ENCODE assay signal across 17 mouse cellular contexts in the genomic region with DNA sequence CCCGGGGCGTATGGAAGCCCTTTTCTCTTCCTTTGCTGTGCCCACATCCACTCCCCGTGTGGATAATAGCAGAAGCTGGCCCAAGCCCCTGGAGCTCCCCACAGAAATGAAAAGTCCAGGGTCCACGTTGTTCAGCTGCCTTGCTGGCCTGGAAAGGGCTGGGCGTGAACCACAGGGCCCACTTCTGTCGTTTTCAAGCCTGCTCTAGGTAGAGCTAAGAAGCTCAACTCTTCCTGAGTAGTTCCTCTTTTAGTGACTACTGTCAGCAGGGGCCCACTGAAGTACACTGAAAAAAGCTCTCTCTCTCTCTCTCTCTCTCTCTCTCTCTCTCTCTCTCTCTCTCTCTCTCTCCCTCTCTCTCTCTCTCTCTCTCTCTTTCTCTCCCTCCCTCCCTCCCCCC. TPM values are rescaled to one million over a fixed set of nuclear protein-coding genes. Genes with fewer than 3 reads are reported as not detected.
DNase-seq lines count a peak whose midpoint lies in the region; ATAC-seq and TF ChIP-seq lines count a peak whose summit lies in the region.
"Had no signal": no experiment of that assay in that cellular context is flagged by ENCODE, and none has a peak within 500 bp of the region (broad histone marks: within the 10 kb centered on the region; RNA-seq: fewer than 3 reads in every experiment).

No protein-coding gene starts in this region.

- H3K4me3 ChIP-seq in kidney, adult 2 months (ENCODE audit: insufficient read depth, low read depth, low read length): no peak overlapping the region
- no peak overlapping the region for H3K4me3 ChIP-seq in kidney, embryonic 14.5 days (ENCODE audit: low read length)
- no peak overlapping the region for H3K4me3 ChIP-seq in brown adipose tissue, adult 24 weeks (ENCODE audit: insufficient read depth, low read depth, low read length)
- H3K4me3 ChIP-seq in intestine, embryonic 16.5 days (ENCODE audit: low read length): no peak overlapping the region
- H3K4me3 ChIP-seq: heart, adult 2 months; heart, embryonic 15.5 days; left cerebral cortex, adult 2 months had no signal

- no peak for TF ChIP-seq CTCF in kidney, adult 2 months (conservative IDR thresholded peaks at IDR 0.05; ENCODE audit: insufficient read depth, insufficient read length, low read depth, low read length)

- no peak overlapping the region for H3K27ac ChIP-seq in kidney, adult 2 months (ENCODE audit: insufficient read depth, low read depth, low read length)
- no peak overlapping the region for H3K27ac ChIP-seq in kidney, embryonic 14.5 days (ENCODE audit: low read depth, low read length)
- H3K27ac ChIP-seq in brown adipose tissue, adult 24 weeks (replicated peaks; ENCODE audit: low read depth, low read length): peak overlapping the region; percentile 97
- peak overlapping the region; percentile 77 for H3K27ac ChIP-seq in intestine, embryonic 16.5 days (ENCODE audit: low read length)
- H3K27ac ChIP-seq: heart, adult 2 months; heart, embryonic 15.5 days; kidney, postnatal 0 days; left cerebral cortex, adult 2 months had no signal

- no peaks in the 10 kb centered on the region for H3K36me3 ChIP-seq in kidney, adult 2 months (ENCODE audit: control insufficient read depth, insufficient read depth, low read length)
- no peaks in the 10 kb centered on the region for H3K36me3 ChIP-seq in kidney, embryonic 14.5 days (ENCODE audit: control insufficient read depth, insufficient read depth, low read length)
- H3K36me3 ChIP-seq in intestine, embryonic 16.5 days (ENCODE audit: control insufficient read depth, insufficient read depth, low read length): no peaks in the 10 kb centered on the region
- H3K36me3 ChIP-seq: heart, embryonic 15.5 days had no signal

- 67% methylated on average over 6 of the region's 6 CpGs for WGBS in kidney, adult 2 months
- 66% methylated on average over 6 of the region's 6 CpGs for WGBS in kidney, embryonic 14.5 days
- 45% methylated on average over 6 of the region's 6 CpGs for WGBS in intestine, embryonic 16.5 days

- H3K4me1 ChIP-seq in kidney, adult 2 months (ENCODE audit: control insufficient read depth, insufficient read depth, low read length): peaks cover 9% of the 10 kb centered on the region
- H3K4me1 ChIP-seq in kidney, embryonic 14.5 days (ENCODE audit: control insufficient read depth, insufficient read depth, low read length): peaks cover 6% of the 10 kb centered on the region; the same call in 1 of the 2 replicates
- peaks cover 26% of the 10 kb centered on the region for H3K4me1 ChIP-seq in brown adipose tissue, adult 24 weeks (ENCODE audit: control insufficient read depth, insufficient read depth, insufficient read length, low read length)
- peaks cover 53% of the 10 kb centered on the region for H3K4me1 ChIP-seq in intestine, embryonic 16.5 days (ENCODE audit: control insufficient read depth, insufficient read depth, low read length)

- ATAC-seq in kidney, embryonic 14.5 days (ENCODE audit: low FRiP score, low TSS enrichment): no peak
- peak; percentile 26; the same call in 1 of the 2 replicates for ATAC-seq in intestine, embryonic 16.5 days
- ATAC-seq: forebrain, postnatal 0 days had no signal

- no peak for TF ChIP-seq POLR2A in kidney, adult 2 months (IDR thresholded peaks at IDR 0.05; ENCODE audit: low read depth, low read length)

- no peak overlapping the region for H3K9ac ChIP-seq in kidney, embryonic 14.5 days (ENCODE audit: low read depth, low read length)
- 0 out of 2 replicates have a peak overlapping the region, but pooled peaks have one; percentile 38 for H3K9ac ChIP-seq in intestine, embryonic 16.5 days (ENCODE audit: low read depth, low read length)
- H3K9ac ChIP-seq: forebrain, postnatal 0 days; heart, embryonic 15.5 days had no signal

- no peak overlapping the region for H3K4me2 ChIP-seq in kidney, embryonic 14.5 days (replicated peaks; ENCODE audit: low read depth, low read length)
- H3K4me2 ChIP-seq in intestine, embryonic 16.5 days (ENCODE audit: low read depth, low read length): peak overlapping the region; percentile 11; the same call in 1 of the 2 replicates
- H3K4me2 ChIP-seq: heart, embryonic 15.5 days had no signal

- DNase-seq in kidney, adult 2 months: peak; percentile 42
- DNase-seq in 416B (ENCODE audit: low read depth): peak; percentile 78
- DNase-seq in spleen, adult 12 weeks (ENCODE audit: low spot score): no peak
- DNase-seq in kidney, adult 9 months: no peak
- no peak for DNase-seq in cerebellum, adult 11 months
- DNase-seq: B cell, adult 2 months; cerebellum, postnatal 25 days; right cerebral cortex, postnatal 25 days; thymus, adult 18-20 months had no signal

- H3K27me3 ChIP-seq in kidney, adult 2 months (replicated peaks; ENCODE audit: control insufficient read depth, insufficient read depth, low read length): no peaks in the 10 kb centered on the region
- peaks cover 38% of the 10 kb centered on the region for H3K27me3 ChIP-seq in kidney, embryonic 14.5 days (ENCODE audit: control insufficient read depth, insufficient read depth, low read length)
- peaks cover 11% of the 10 kb centered on the region for H3K27me3 ChIP-seq in intestine, embryonic 16.5 days (replicated peaks; ENCODE audit: control insufficient read depth, insufficient read depth, low read length)

- H3K9me3 ChIP-seq in kidney, embryonic 14.5 days (ENCODE audit: control insufficient read depth, low read length): no peaks in the 10 kb centered on the region
- no peaks in the 10 kb centered on the region for H3K9me3 ChIP-seq in intestine, embryonic 16.5 days (ENCODE audit: control insufficient read depth, low read length)
- H3K9me3 ChIP-seq: heart, embryonic 15.5 days had no signal

RNA-seq across cellular contexts. Expression of a gene that starts 5.7 kb away (rescaled TPM):
- polyA plus RNA-seq in kidney, adult 2 months (2012; rRNA removed): 41.6 and 55.2 TPM in 2 replicates
- 0.92 and 1.5 TPM in 2 replicates for polyA plus RNA-seq in kidney, embryonic 14.5 days (2014; fragmentation: Nextera tagmentation; extraction: Ambion mirVana)
- polyA plus RNA-seq in brown adipose tissue, adult 24 weeks (2012; ENCODE audit: insufficient read depth, insufficient read length, missing spikeins): 427 and 435 TPM in 2 replicates
- polyA plus RNA-seq in intestine, embryonic 16.5 days (2015; fragmentation: Nextera tagmentation; extraction: Ambion mirVana): 9.9 and 11.7 TPM in 2 replicates

Comparison
In these comparisons a context has a peak if more than half of its experiments do, and no peak if none do; other contexts are left out.
1. DNase-seq: peak in kidney, adult 2 months (single experiment) and 416B (single experiment); none in spleen, adult 12 weeks (single experiment), kidney, adult 9 months (single experiment) and cerebellum, adult 11 months (single experiment).
2. H3K27ac ChIP-seq: peak in brown adipose tissue, adult 24 weeks (single experiment) and intestine, embryonic 16.5 days (single experiment); none in kidney, adult 2 months (single experiment) and kidney, embryonic 14.5 days (single experiment).